Mouse (Mus musculus): Measurements from ENCODE around the gene Mapk8.

DNA sequence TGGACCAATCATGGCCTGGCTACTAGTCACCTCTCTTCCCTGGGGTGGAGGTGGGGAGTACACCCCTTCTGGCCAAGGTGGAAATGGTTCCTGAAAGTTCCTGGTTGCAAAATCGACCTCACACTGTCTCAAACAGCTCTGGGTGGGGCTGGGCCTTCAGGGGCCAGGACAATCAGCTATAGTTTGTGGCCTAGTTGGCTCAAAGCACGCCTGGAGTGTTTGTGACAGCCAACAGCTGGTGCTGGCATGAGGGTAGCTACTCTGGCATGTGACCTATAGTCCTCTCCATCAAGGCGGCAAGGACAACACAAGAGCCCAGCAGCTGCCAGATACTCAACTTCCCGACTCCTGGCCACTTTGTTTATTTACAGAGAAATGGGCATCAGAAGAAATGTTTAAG lies 99.2 kb downstream of the Mapk8 start:
- TF ChIP-seq CTCF (IDR thresholded peaks at IDR 0.05; ENCODE audit: control insufficient read depth, insufficient read depth, low read length) (no peak), POLR2A (IDR thresholded peaks at IDR 0.05; ENCODE audit: borderline replicate concordance, control insufficient read depth, low read depth, low read length) (no peak)
